Mouse (Mus musculus) adrenal gland, postnatal 36 days (tissue): ENCODE measurements around the gene Tgm1. TPM values are rescaled to one million over a fixed set of nuclear protein-coding genes. Genes with fewer than 3 reads are reported as not detected.

Source experiments
- DNase-seq, 2 experiments: peaks; one replicate each; pipeline ENCODE4 v3.0.0; 2021; ENCODE audit warnings: mixed read lengths in 1 of 2
- total RNA-seq, 2 experiments: library from RNA; stranded (reverse); gene quantifications; 2 replicates each; pipeline ENCODE4 v1.2.3; 2021

Tgm1 gene
- total RNA-seq, 2 experiments from 2014 or later = 0.26 TPM

- DNase-seq = peak; percentile 89
Observed at GRCm38 (mm10) chr14:55671833-55672740, 41.6 kb downstream of the Tgm1 start, which contains the start of the genes Gmpr2 and Nedd8. Gene Gmpr2, plus strand, starts transcription at chr14:55671941. Gene Nedd8, minus strand, starts transcription at chr14:55672124.

DNA sequence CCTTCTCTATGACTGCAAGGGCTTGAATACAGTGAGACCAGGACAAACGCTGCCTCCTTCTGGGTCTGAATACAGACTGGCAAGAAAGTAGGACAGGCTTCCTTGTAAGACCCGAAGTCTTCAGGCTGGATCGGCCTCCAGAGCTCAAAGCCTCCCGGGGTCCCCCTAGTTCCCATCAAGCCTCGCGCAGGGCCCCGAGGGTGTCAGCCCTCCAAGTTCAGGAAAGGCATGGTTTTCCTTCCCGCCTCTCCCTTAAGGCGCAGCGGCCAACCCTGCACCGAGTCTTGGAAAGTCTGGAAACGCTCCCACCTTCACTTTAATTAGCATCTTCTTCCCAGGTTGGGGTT lies 42.3 kb downstream of the Tgm1 start:
- DNase-seq = no peak

DNA sequence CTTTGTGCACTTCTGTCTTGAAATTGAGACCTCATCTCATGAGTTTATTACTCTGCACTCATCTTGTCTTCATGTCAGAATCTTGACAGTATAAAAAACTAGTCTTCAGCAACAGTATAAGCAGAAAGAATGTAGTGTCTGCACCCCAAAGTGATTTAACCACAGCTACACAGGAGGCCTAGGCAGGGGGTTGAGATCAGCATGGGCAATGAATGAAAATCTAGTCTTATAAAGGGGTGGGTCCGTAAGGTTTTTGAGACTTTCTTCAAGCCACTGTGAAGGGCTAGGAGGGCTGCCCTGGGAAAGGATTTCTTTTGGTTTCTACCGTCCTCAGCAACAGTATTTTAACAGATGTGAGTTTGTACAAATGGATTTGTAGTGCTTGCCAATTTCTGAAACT lies 53.1 kb downstream of the Tgm1 start:
- no peak for DNase-seq

DNA sequence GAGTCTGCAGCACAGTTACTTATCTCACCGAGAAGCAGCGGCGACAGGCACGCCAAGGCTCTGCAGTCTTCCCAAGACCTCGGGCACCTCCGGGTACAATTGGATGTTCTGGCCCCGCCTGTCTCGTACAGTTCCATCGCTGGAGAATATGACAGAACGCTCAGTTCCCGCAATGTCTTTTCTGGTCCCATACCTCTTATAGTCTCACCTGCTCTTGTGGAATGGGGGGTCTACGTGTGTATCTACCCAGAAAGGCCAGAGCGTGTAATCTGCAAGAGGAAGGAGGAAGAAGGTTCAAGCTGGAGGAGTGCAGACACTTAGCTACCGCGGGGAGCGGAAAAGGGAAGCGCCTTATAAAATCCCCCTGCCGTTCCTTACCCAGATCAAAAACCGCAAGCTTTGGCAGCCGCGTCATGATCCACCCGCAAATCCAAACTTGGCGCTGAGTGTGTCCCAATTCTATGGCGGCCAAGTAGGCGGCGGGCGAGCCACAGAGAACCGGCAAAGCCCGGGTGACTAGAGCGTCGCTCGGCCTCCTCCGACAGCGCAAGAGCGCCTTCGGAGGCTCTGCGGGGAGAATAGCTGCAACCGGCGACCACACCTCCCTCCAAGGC lies 53.7 kb downstream of the Tgm1 start, which contains the start of gene Mdp1:
Mdp1 (minus strand) TSS at position 549 of the 614 bp plus-strand sequence.
- peak; percentile 87 to 89 for DNase-seq

GRCm38 (mm10) chr14:55658011-55658410 lies 55.7 kb downstream of the Tgm1 start:
- DNase-seq = peak; percentile 70 to 82

DNA sequence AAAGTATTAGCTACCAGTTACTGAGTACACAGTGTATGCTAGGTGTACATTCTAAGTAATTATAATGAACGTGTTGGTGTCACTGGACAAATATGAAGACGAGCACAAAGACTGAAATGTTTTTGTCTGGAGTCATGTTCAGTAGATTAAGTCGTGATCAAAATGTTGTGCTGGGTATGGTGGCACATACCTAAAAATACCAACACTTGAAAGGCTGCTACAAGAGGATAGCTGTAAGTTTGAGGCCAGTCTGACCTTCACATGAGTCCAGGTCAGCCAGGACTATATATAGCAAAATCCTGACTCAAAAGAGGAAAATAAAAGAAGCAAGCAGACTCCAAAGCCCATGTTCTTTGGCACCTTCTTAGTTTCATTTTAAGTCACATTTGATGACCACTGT lies 56.8 kb downstream of the Tgm1 start:
- no peak for DNase-seq

DNA sequence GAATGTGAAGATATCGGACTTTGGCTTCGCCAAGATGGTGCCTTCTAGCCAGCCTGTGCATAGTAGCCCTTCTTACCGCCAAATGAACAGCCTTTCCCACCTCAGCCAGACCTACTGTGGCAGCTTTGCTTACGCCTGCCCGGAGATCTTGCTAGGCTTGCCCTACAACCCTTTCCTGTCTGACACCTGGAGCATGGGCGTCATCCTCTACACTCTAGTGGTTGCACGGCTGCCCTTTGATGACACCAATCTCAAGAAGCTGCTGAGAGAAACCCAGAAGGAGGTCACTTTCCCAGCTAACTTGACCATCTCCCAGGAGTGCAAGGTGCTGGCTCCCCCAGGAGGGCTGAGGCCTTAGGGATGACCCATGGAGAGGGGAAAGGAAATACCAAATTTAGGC lies 62.2 kb downstream of the Tgm1 start:
- DNase-seq = no peak

Other genes with a start within 250 kb of the Tgm1 start
- 10 to 100 TPM; 90.2 to 91.6 TPM for gene Dhrs4, start 235.2 kb downstream of the Tgm1 start, total RNA-seq
- 1 to 10 TPM; 3.6 to 4.6 TPM for gene Carmil3, start 223.3 kb downstream of the Tgm1 start, total RNA-seq
- gene Cpne6, start 203.5 kb downstream of the Tgm1 start, total RNA-seq = not detected
- gene Nrl, start 188.9 kb downstream of the Tgm1 start, total RNA-seq = not detected
- 10 to 100 TPM; 29.4 to 39.9 TPM for gene Pck2, start 173.7 kb downstream of the Tgm1 start, total RNA-seq
- 100 to 1,000 TPM; 110 to 139 TPM for gene Dcaf11, start 153.9 kb downstream of the Tgm1 start, total RNA-seq
- 1 to 10 TPM in 1 of 2 experiments, not detected in 1; 1.0 TPM for gene A730061H03Rik, start 153.5 kb downstream of the Tgm1 start, total RNA-seq
- gene Fitm1, start 138.3 kb downstream of the Tgm1 start, total RNA-seq = 1 to 10 TPM in 1 of 2 experiments, under 1 TPM in 1; 0.63 to 1.5 TPM
- gene Psme1, start 135.8 kb downstream of the Tgm1 start, total RNA-seq = 100 to 1,000 TPM; 203 to 361 TPM
- 10 to 100 TPM; 28.0 to 45.9 TPM for gene Emc9, start 128.6 kb downstream of the Tgm1 start, total RNA-seq
- 100 to 1,000 TPM; 311 to 396 TPM for gene Psme2, start 122.8 kb downstream of the Tgm1 start, total RNA-seq
- gene Rnf31, start 122.2 kb downstream of the Tgm1 start, total RNA-seq = 10 to 100 TPM; 33.7 to 33.9 TPM
- 10 to 100 TPM; 30.3 to 30.6 TPM for gene Irf9, start 110.4 kb downstream of the Tgm1 start, total RNA-seq
- 1 to 10 TPM; 5.8 to 6.6 TPM for gene Rec8, start 95.9 kb downstream of the Tgm1 start, total RNA-seq
- 100 to 1,000 TPM; 112 to 157 TPM for gene Ipo4, start 78.0 kb downstream of the Tgm1 start, total RNA-seq
- not detected for gene Gm49378, start 76.0 kb downstream of the Tgm1 start, total RNA-seq
- gene Tm9sf1, start 70.1 kb downstream of the Tgm1 start, total RNA-seq = 10 to 100 TPM; 83.2 to 98.1 TPM
- 1 to 10 TPM; 1.6 to 1.7 TPM for gene Tssk4, start 63.7 kb downstream of the Tgm1 start, total RNA-seq
- 10 to 100 TPM; 43.6 to 76.9 TPM for gene Mdp1, start 53.4 kb downstream of the Tgm1 start, total RNA-seq
- 10 to 100 TPM; 26.6 to 28.9 TPM for gene Gmpr2, start 42.0 kb downstream of the Tgm1 start, total RNA-seq
- gene Nedd8, start 41.8 kb downstream of the Tgm1 start, total RNA-seq = 100 to 1,000 TPM; 335 to 393 TPM
- 10 to 100 TPM; 30.8 to 35.6 TPM for gene Tinf2, start 32.1 kb downstream of the Tgm1 start, total RNA-seq
- gene Rabggta, start 8.3 kb upstream of the Tgm1 start, total RNA-seq = 10 to 100 TPM; 17.2 to 25.1 TPM
- gene Dhrs1, start 31.8 kb upstream of the Tgm1 start, total RNA-seq = 10 to 100 TPM; 72.7 to 73.2 TPM
- gene Nop9, start 31.8 kb upstream of the Tgm1 start, total RNA-seq = 10 to 100 TPM; 17.3 to 20.7 TPM
- gene Cideb, start 44.5 kb upstream of the Tgm1 start, total RNA-seq = 1 to 10 TPM in 1 of 2 experiments, under 1 TPM in 1; 0.93 to 1.3 TPM
- gene Ltb4r2, start 47.5 kb upstream of the Tgm1 start, total RNA-seq = not detected
- gene Ltb4r1, start 52.0 kb upstream of the Tgm1 start, total RNA-seq = under 1 TPM; 0.66 to 0.79 TPM
- 10 to 100 TPM in 1 of 2 experiments, 1 to 10 TPM in 1; 6.7 to 13.8 TPM for gene Adcy4, start 70.2 kb upstream of the Tgm1 start, total RNA-seq
- gene Ripk3, start 74.9 kb upstream of the Tgm1 start, total RNA-seq = 1 to 10 TPM; 4.5 to 5.3 TPM
- gene Nfatc4, start 109.2 kb upstream of the Tgm1 start, total RNA-seq = 10 to 100 TPM; 19.2 to 26.0 TPM
- gene Nynrin, start 140.1 kb upstream of the Tgm1 start, total RNA-seq = 10 to 100 TPM in 1 of 2 experiments, 1 to 10 TPM in 1; 9.4 to 10.7 TPM
- under 1 TPM in 1 of 2 experiments, not detected in 1; 0.13 TPM for gene Cbln3, start 170.5 kb upstream of the Tgm1 start, total RNA-seq
- gene Khnyn, start 171.0 kb upstream of the Tgm1 start, total RNA-seq = 10 to 100 TPM; 16.6 to 17.0 TPM
- 10 to 100 TPM; 51.6 to 73.8 TPM for gene Sdr39u1, start 186.4 kb upstream of the Tgm1 start, total RNA-seq
- gene Cma1, start 230.7 kb upstream of the Tgm1 start, total RNA-seq = 1 to 10 TPM; 1.9 to 2.7 TPM
- gene Cma2, start 237.1 kb upstream of the Tgm1 start, total RNA-seq = not detected